Mouse (Mus musculus): ENCODE results near the gene Cacna1i. TPM values are rescaled to one million over a fixed set of nuclear protein-coding genes. Genes with fewer than 3 reads are reported as not detected.
A peak's percentile ranks its signal among the peaks of the same experiment; 100 is the strongest.

Gene Cacna1i
- polyA plus RNA-seq, 1 experiment from 2014 or later: 1.0 TPM

- H3K4me3 ChIP-seq (ENCODE audit: low read depth, low read length): peak overlapping the region; percentile 74
- peaks cover 24% of the 10 kb centered on the region for H3K27me3 ChIP-seq (ENCODE audit: control insufficient read depth, insufficient read depth, low read depth, low read length)
- 0 out of 2 replicates have a peak, but pooled peaks have one; percentile 18 for ATAC-seq
- H3K9me3 ChIP-seq (replicated peaks; ENCODE audit: control insufficient read depth, low read length, poor library complexity, severe bottlenecking): no peaks in the 10 kb centered on the region
- H3K27ac ChIP-seq (ENCODE audit: low read length): peak overlapping the region; percentile 2
- WGBS: 0% methylated on average over 23 of the region's 23 CpGs
- peaks cover 18% of the 10 kb centered on the region for H3K4me1 ChIP-seq (ENCODE audit: control insufficient read depth, insufficient read depth, low read length)
- peak overlapping the region; percentile 76 for H3K4me2 ChIP-seq (ENCODE audit: low read length)
- no peaks in the 10 kb centered on the region for H3K36me3 ChIP-seq (ENCODE audit: control insufficient read depth, insufficient read depth, low read length)
- H3K9ac ChIP-seq (ENCODE audit: low read depth, low read length): peak overlapping the region; percentile 82
These were observed 998 bp downstream of the Cacna1i start for GRCm38 (mm10) chr15:80288036-80288435.

- no peak overlapping the region for H3K27ac ChIP-seq (ENCODE audit: low read length)
- WGBS: 13% methylated on average over 10 of the region's 10 CpGs
- no peak for ATAC-seq
- peak overlapping the region; percentile 76 for H3K4me2 ChIP-seq (ENCODE audit: low read length)
- no peaks in the 10 kb centered on the region for H3K9me3 ChIP-seq (replicated peaks; ENCODE audit: control insufficient read depth, low read length, poor library complexity, severe bottlenecking)
- no peak overlapping the region for H3K9ac ChIP-seq (ENCODE audit: low read depth, low read length)
- H3K27me3 ChIP-seq (ENCODE audit: control insufficient read depth, insufficient read depth, low read depth, low read length): peaks cover 24% of the 10 kb centered on the region
- H3K36me3 ChIP-seq (ENCODE audit: control insufficient read depth, insufficient read depth, low read length): no peaks in the 10 kb centered on the region
- H3K4me1 ChIP-seq (ENCODE audit: control insufficient read depth, insufficient read depth, low read length): peaks cover 18% of the 10 kb centered on the region
- H3K4me3 ChIP-seq (ENCODE audit: low read depth, low read length): no peak overlapping the region
These were observed 2.4 kb downstream of the Cacna1i start for GRCm38 (mm10) chr15:80289436-80289835.

- Histone ChIP-seq H3K4me1 (ENCODE audit: control insufficient read depth, insufficient read depth, low read length) (no peaks in the 10 kb centered on the region), H3K27me3 (ENCODE audit: control insufficient read depth, insufficient read depth, low read depth, low read length) (no peaks in the 10 kb centered on the region), H3K9ac (ENCODE audit: low read depth, low read length) (no peak overlapping the region), H3K9me3 (replicated peaks; ENCODE audit: control insufficient read depth, low read length, poor library complexity, severe bottlenecking) (no peaks in the 10 kb centered on the region), H3K4me2 (ENCODE audit: low read length) (no peak overlapping the region), H3K36me3 (ENCODE audit: control insufficient read depth, insufficient read depth, low read length) (no peaks in the 10 kb centered on the region; the same call in 1 of the 2 replicates), H3K4me3 (ENCODE audit: low read depth, low read length) (no peak overlapping the region), H3K27ac (ENCODE audit: low read length) (no peak overlapping the region)
- no peak for ATAC-seq
- 95% methylated on average over 1 of the region's 1 CpGs for WGBS
These were observed 10.1 kb downstream of the Cacna1i start for GRCm38 (mm10) chr15:80297146-80297545.

- no peak overlapping the region for H3K4me2 ChIP-seq (ENCODE audit: low read length)
- no peak overlapping the region for H3K4me3 ChIP-seq (ENCODE audit: low read depth, low read length)
- no peaks in the 10 kb centered on the region for H3K9me3 ChIP-seq (replicated peaks; ENCODE audit: control insufficient read depth, low read length, poor library complexity, severe bottlenecking)
- H3K27me3 ChIP-seq (ENCODE audit: control insufficient read depth, insufficient read depth, low read depth, low read length): no peaks in the 10 kb centered on the region
- ATAC-seq: no peak
- no peak overlapping the region for H3K27ac ChIP-seq (ENCODE audit: low read length)
- no peak overlapping the region for H3K9ac ChIP-seq (ENCODE audit: low read depth, low read length)
- WGBS: 70% methylated on average over 14 of the region's 14 CpGs
- no peaks in the 10 kb centered on the region for H3K4me1 ChIP-seq (ENCODE audit: control insufficient read depth, insufficient read depth, low read length)
- no peaks in the 10 kb centered on the region for H3K36me3 ChIP-seq (ENCODE audit: control insufficient read depth, insufficient read depth, low read length)
These were observed 16.7 kb downstream of the Cacna1i start for GRCm38 (mm10) chr15:80303779-80304178.

GRCm38 (mm10) chr15:80304188-80304587, 17.1 kb downstream of the Cacna1i start:
- Histone ChIP-seq H3K36me3 (ENCODE audit: control insufficient read depth, insufficient read depth, low read length) (no peaks in the 10 kb centered on the region), H3K4me3 (ENCODE audit: low read depth, low read length) (no peak overlapping the region), H3K27me3 (ENCODE audit: control insufficient read depth, insufficient read depth, low read depth, low read length) (no peaks in the 10 kb centered on the region), H3K27ac (ENCODE audit: low read length) (no peak overlapping the region), H3K4me2 (ENCODE audit: low read length) (no peak overlapping the region), H3K9ac (ENCODE audit: low read depth, low read length) (no peak overlapping the region), H3K9me3 (replicated peaks; ENCODE audit: control insufficient read depth, low read length, poor library complexity, severe bottlenecking) (no peaks in the 10 kb centered on the region), H3K4me1 (ENCODE audit: control insufficient read depth, insufficient read depth, low read length) (no peaks in the 10 kb centered on the region)
- no peak for ATAC-seq
- WGBS: 69% methylated on average over 12 of the region's 12 CpGs

- Histone ChIP-seq H3K9me3 (replicated peaks; ENCODE audit: control insufficient read depth, low read length, poor library complexity, severe bottlenecking) (no peaks in the 10 kb centered on the region), H3K27me3 (ENCODE audit: control insufficient read depth, insufficient read depth, low read depth, low read length) (no peaks in the 10 kb centered on the region), H3K36me3 (ENCODE audit: control insufficient read depth, insufficient read depth, low read length) (no peaks in the 10 kb centered on the region), H3K9ac (ENCODE audit: low read depth, low read length) (no peak overlapping the region), H3K4me1 (ENCODE audit: control insufficient read depth, insufficient read depth, low read length) (no peaks in the 10 kb centered on the region), H3K4me3 (ENCODE audit: low read depth, low read length) (no peak overlapping the region), H3K27ac (ENCODE audit: low read length) (no peak overlapping the region), H3K4me2 (ENCODE audit: low read length) (no peak overlapping the region)
- no peak for ATAC-seq
- WGBS: 67% methylated on average over 8 of the region's 8 CpGs
These were observed 19.1 kb downstream of the Cacna1i start for GRCm38 (mm10) chr15:80306146-80306545.

- no peak overlapping the region for H3K4me3 ChIP-seq (ENCODE audit: low read depth, low read length)
- no peaks in the 10 kb centered on the region for H3K27me3 ChIP-seq (ENCODE audit: control insufficient read depth, insufficient read depth, low read depth, low read length)
- WGBS: 10% methylated on average over 7 of the region's 7 CpGs
- H3K9me3 ChIP-seq (replicated peaks; ENCODE audit: control insufficient read depth, low read length, poor library complexity, severe bottlenecking): no peaks in the 10 kb centered on the region
- peak overlapping the region; percentile 52; the same call in 1 of the 2 replicates for H3K27ac ChIP-seq (ENCODE audit: low read length)
- peak; percentile 76 for ATAC-seq
- H3K4me1 ChIP-seq (ENCODE audit: control insufficient read depth, insufficient read depth, low read length): peaks cover 24% of the 10 kb centered on the region
- H3K4me2 ChIP-seq (ENCODE audit: low read length): no peak overlapping the region
- no peaks in the 10 kb centered on the region for H3K36me3 ChIP-seq (ENCODE audit: control insufficient read depth, insufficient read depth, low read length)
- H3K9ac ChIP-seq (ENCODE audit: low read depth, low read length): 0 out of 2 replicates have a peak overlapping the region, but pooled peaks have one; percentile 10
These were observed 27.7 kb downstream of the Cacna1i start for GRCm38 (mm10) chr15:80314731-80315130.

- Histone ChIP-seq H3K4me1 (ENCODE audit: control insufficient read depth, insufficient read depth, low read length) (peaks cover 24% of the 10 kb centered on the region), H3K4me2 (ENCODE audit: low read length) (no peak overlapping the region), H3K4me3 (ENCODE audit: low read depth, low read length) (no peak overlapping the region), H3K9me3 (replicated peaks; ENCODE audit: control insufficient read depth, low read length, poor library complexity, severe bottlenecking) (no peaks in the 10 kb centered on the region), H3K27me3 (ENCODE audit: control insufficient read depth, insufficient read depth, low read depth, low read length) (no peaks in the 10 kb centered on the region), H3K27ac (ENCODE audit: low read length) (no peak overlapping the region), H3K9ac (ENCODE audit: low read depth, low read length) (no peak overlapping the region), H3K36me3 (ENCODE audit: control insufficient read depth, insufficient read depth, low read length) (no peaks in the 10 kb centered on the region)
- ATAC-seq: no peak
- WGBS: 82% methylated on average over 6 of the region's 6 CpGs
These were observed 30.1 kb downstream of the Cacna1i start for GRCm38 (mm10) chr15:80316966-80317634.

GRCm38 (mm10) chr15:80317841-80318530, 30.9 kb downstream of the Cacna1i start:
- Histone ChIP-seq H3K4me1 (ENCODE audit: control insufficient read depth, insufficient read depth, low read length) (peaks cover 28% of the 10 kb centered on the region), H3K27me3 (ENCODE audit: control insufficient read depth, insufficient read depth, low read depth, low read length) (no peaks in the 10 kb centered on the region), H3K9ac (ENCODE audit: low read depth, low read length) (no peak overlapping the region), H3K9me3 (replicated peaks; ENCODE audit: control insufficient read depth, low read length, poor library complexity, severe bottlenecking) (no peaks in the 10 kb centered on the region), H3K27ac (ENCODE audit: low read length) (no peak overlapping the region), H3K4me2 (ENCODE audit: low read length) (no peak overlapping the region), H3K36me3 (ENCODE audit: control insufficient read depth, insufficient read depth, low read length) (no peaks in the 10 kb centered on the region), H3K4me3 (ENCODE audit: low read depth, low read length) (no peak overlapping the region)
- WGBS: 62% methylated on average over 8 of the region's 8 CpGs
- no peak for ATAC-seq

Measured in midbrain, embryonic 16.5 days (tissue).